Mouse (Mus musculus) liver, embryonic 14.5 days (tissue): ENCODE measurements around the gene Tmod4. TPM values are rescaled to one million over a fixed set of nuclear protein-coding genes. Genes with fewer than 3 reads are reported as not detected.
A peak's percentile ranks its signal among the peaks of the same experiment; 100 is the strongest.

Source experiments
- ATAC-seq: fragments of 200-750 bp; cut with Nextera tagmentation; 2 replicates; pipeline ENCODE4 v1.8.0; 2017; ENCODE audit warnings: moderate number of reproducible peaks, mild to moderate bottlenecking, moderate library complexity; ENCODE audit not compliant: insufficient read depth
- DNase-seq, 3 experiments: peaks; one replicate each; pipeline ENCODE4 v3.0.0-alpha.2; 2012 to 2013; ENCODE audit warnings: low read depth in 3 of 3, low spot score in 3 of 3
- H3K27ac ChIP-seq: fragments of 300-500 bp; sonication (generic); 2 replicates; pipeline ENCODE4 v1.5.1; 2014; ENCODE audit warnings: moderate library complexity, mild to moderate bottlenecking, control low read depth, inconsistent platforms
- H3K27me3 ChIP-seq: fragments of 300-500 bp; sonication (generic); 2 replicates; pipeline ENCODE4 v1.6.1; 2014; ENCODE audit warnings: mild to moderate bottlenecking, low read length, moderate library complexity; ENCODE audit not compliant: control insufficient read depth, insufficient read depth
- H3K36me3 ChIP-seq: fragments of 300-500 bp; sonication (generic); replicated peaks from 2 replicates; pipeline ENCODE4 v1.6.1; 2014; ENCODE audit warnings: low read depth; ENCODE audit not compliant: control insufficient read depth, insufficient read depth
- H3K4me1 ChIP-seq, 2 experiments: fragments of 200-500 bp in 1 of 2; fragments of 300-500 bp in 1 of 2; sonication (generic) in 1 of 2; replicated peaks; 2 replicates each; pipeline ENCODE4 v1.6.1; 2012 to 2014; ENCODE audit warnings: antibody characterized with exemption in 1 of 2, inconsistent platforms in 1 of 2, low read length in 1 of 2; ENCODE audit not compliant: control insufficient read depth in 2 of 2, insufficient read depth in 2 of 2
- H3K4me2 ChIP-seq: fragments of 300-500 bp; sonication (generic); 2 replicates; pipeline ENCODE4 v1.6.1; 2014; ENCODE audit warnings: low read depth, mild to moderate bottlenecking, control low read depth, moderate library complexity
- H3K4me3 ChIP-seq, 2 experiments: fragments of 200-500 bp in 1 of 2; fragments of 300-500 bp in 1 of 2; sonication (generic) in 1 of 2; 2 replicates each; pipeline ENCODE4 v1.5.1; 2012 to 2014; ENCODE audit warnings: low read depth in 2 of 2, low read length in 2 of 2, mild to moderate bottlenecking in 2 of 2, control low read depth in 1 of 2, inconsistent platforms in 1 of 2, moderate library complexity in 1 of 2; ENCODE audit not compliant: insufficient read depth in 1 of 2
- H3K9ac ChIP-seq: fragments of 300-500 bp; sonication (generic); replicated peaks from 2 replicates; pipeline ENCODE4 v1.6.1; 2014; ENCODE audit warnings: mild to moderate bottlenecking, control low read depth, moderate library complexity
- H3K9me3 ChIP-seq: fragments of 300-500 bp; sonication (generic); 2 replicates; pipeline ENCODE4 v1.6.1; 2016; ENCODE audit warnings: low read length, mixed read lengths; ENCODE audit not compliant: control insufficient read depth
- CTCF ChIP-seq: IDR thresholded peaks from 2 replicates; pipeline ENCODE4 v1.5.1; 2016; ENCODE audit warnings: antibody characterized with exemption, low read depth, control low read depth
- EP300 ChIP-seq: IDR thresholded peaks from 2 replicates; pipeline ENCODE4 v1.6.1; 2016; ENCODE audit warnings: antibody characterized with exemption, low read depth
- WGBS: fragments of 180-500 bp; shearing (Covaris S2); extraction: QIAGEN DNeasy Blood & Tissue Kit; methylation state at CpG from one replicate; pipeline ENCODE4 v1.1.7; 2014; ENCODE audit not compliant: insufficient replicate concordance; 5-methylcytosine and 5-hydroxymethylcytosine counted together
- polyA plus RNA-seq, 2 experiments: library from polyadenylated mRNA; depleted of rRNA in 1 of 2; stranded (reverse) in 1 of 2; unstranded in 1 of 2; fragments of >200 nt; fragmentation: Nextera tagmentation in 1 of 2; extraction: Ambion mirVana in 1 of 2; gene quantifications; 2 replicates each; pipeline versions ENCODE4 v1.2.1 to v1.2.3; 2012 to 2014

The Tmod4 gene
- polyA plus RNA-seq, 2 experiments, result 0.15 to 0.32 TPM

- ATAC-seq (no peak), DNase-seq (no peak)
- peaks cover 10 to 18% of the 10 kb centered on the region in 2 experiments for H3K4me1 ChIP-seq
- H3K9ac ChIP-seq, result no peak overlapping the region
- no peak overlapping the region for H3K4me3 ChIP-seq
- H3K9me3 ChIP-seq, result no peaks in the 10 kb centered on the region
- no peak overlapping the region for H3K4me2 ChIP-seq
- 60% methylated on average over 3 of the region's 3 CpGs for WGBS
- no peaks in the 10 kb centered on the region for H3K27me3 ChIP-seq
- H3K36me3 ChIP-seq, result no peaks in the 10 kb centered on the region
- no peak overlapping the region for H3K27ac ChIP-seq
- TF ChIP-seq EP300 (no peak), CTCF (no peak)
These were observed 12.1 kb downstream of the Tmod4 start for GRCm38 (mm10) chr3:95136336-95136735.

DNA sequence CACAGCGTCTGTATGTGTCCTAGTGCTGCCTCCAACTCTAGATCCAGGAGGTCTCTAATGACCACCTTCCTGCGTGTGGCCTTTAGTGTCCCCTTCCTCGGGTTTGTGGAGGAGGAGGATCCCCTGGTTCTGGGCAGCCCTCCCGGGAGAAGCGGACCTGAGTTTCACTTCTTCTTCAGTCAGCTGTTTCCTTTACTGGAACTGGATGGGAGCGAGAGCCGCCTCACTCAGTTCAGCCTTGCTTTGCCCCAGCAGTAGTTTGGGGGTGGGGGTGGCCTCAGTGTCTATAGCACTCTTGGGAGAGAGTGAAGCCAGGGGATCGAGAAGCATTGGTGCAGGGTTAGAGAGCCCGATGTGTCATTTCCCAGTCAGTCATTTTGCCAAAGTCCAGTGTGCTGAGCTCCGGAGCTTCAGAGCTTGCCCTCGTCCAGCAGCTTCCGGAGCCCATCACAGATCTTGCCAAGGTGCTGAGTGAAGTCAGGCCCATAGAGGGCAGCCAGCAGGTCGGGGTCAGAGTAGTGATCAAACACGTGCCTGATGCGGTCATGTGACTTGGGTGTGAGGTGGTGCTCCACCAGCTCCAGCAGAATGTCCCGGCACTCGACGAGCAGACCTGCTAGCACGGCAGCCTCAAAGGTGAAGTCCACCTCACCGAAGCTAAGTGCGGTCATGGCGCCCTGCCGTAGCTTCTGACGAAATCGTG is 15.5 kb downstream of the Tmod4 start:
- no peak overlapping the region for H3K9ac ChIP-seq
- H3K27ac ChIP-seq, result no peak overlapping the region
- H3K4me2 ChIP-seq, result peak overlapping the region; percentile 33

DNA sequence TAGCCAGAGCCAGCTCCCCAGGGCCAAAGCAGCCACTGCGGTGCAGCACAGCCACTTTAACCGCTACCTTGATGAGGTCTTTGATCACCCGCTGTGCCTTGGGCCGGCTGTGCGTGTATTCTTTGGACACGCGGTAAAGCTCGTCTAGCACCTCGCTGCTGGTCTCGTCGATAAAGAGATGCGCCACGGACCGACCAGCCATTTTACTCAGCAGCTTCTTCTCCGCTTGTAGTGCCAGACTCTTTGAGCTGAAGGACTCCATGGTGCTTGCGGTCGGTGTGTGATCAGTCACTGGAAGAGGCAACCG is 16.0 kb downstream of the Tmod4 start:
- ATAC-seq (no peak), DNase-seq (no peak)
- 68% methylated on average over 18 of the region's 18 CpGs for WGBS
- Histone ChIP-seq H3K4me3 (0 out of 4 replicates have a peak overlapping the region, but pooled peaks of 1 of the 2 experiments have one; percentile 4), H3K4me1 (peaks cover 8 to 16% of the 10 kb centered on the region in 2 experiments), H3K27ac (no peak overlapping the region), H3K9me3 (no peaks in the 10 kb centered on the region), H3K36me3 (no peaks in the 10 kb centered on the region), H3K27me3 (no peaks in the 10 kb centered on the region), H3K9ac (no peak overlapping the region), H3K4me2 (peak overlapping the region; percentile 33)
- TF ChIP-seq CTCF, result no peak
- TF ChIP-seq EP300, result no peak

More for the DNA sequence above, 15.5 kb downstream of the Tmod4 start:
- TF ChIP-seq CTCF (0 out of 2 replicates have a peak, but pooled peaks have one; percentile 19), EP300 (no peak)
- Histone ChIP-seq H3K4me1 (peaks cover 13 to 20% of the 10 kb centered on the region in 2 experiments), H3K36me3 (no peaks in the 10 kb centered on the region), H3K4me3 (no peak overlapping the region), H3K9me3 (no peaks in the 10 kb centered on the region), H3K27me3 (no peaks in the 10 kb centered on the region)
- no peak for DNase-seq
- WGBS, result 65% methylated on average over 25 of the region's 25 CpGs
- ATAC-seq, result no peak

- H3K27ac ChIP-seq, result no peak overlapping the region
- peaks cover 7 to 12% of the 10 kb centered on the region in 2 experiments; a peak in 3 of 4 replicates for H3K4me1 ChIP-seq
- no peak for DNase-seq
- H3K4me3 ChIP-seq, result no peak overlapping the region
- no peak overlapping the region for H3K9ac ChIP-seq
- H3K27me3 ChIP-seq, result no peaks in the 10 kb centered on the region
- 84% methylated on average over 6 of the region's 6 CpGs for WGBS
- no peak for TF ChIP-seq EP300
- TF ChIP-seq CTCF, result no peak
- no peak for ATAC-seq
- H3K4me2 ChIP-seq, result peak overlapping the region; percentile 33
- H3K9me3 ChIP-seq, result no peaks in the 10 kb centered on the region
- H3K36me3 ChIP-seq, result no peaks in the 10 kb centered on the region
These were observed 16.5 kb downstream of the Tmod4 start for GRCm38 (mm10) chr3:95140795-95141194.

- DNase-seq (no peak), ATAC-seq (no peak)
- no peaks in the 10 kb centered on the region for H3K27me3 ChIP-seq
- TF ChIP-seq CTCF (no peak; the same call in 1 of the 2 replicates), EP300 (no peak)
- H3K36me3 ChIP-seq, result no peaks in the 10 kb centered on the region
- WGBS, result 36% methylated on average over 9 of the region's 9 CpGs
- no peak overlapping the region for H3K9ac ChIP-seq
- peak overlapping the region; percentile 41 for H3K4me2 ChIP-seq
- H3K4me3 ChIP-seq, result peak overlapping the region; percentile 37 to 41
- no peaks in the 10 kb centered on the region for H3K9me3 ChIP-seq
- H3K27ac ChIP-seq, result no peak overlapping the region
- H3K4me1 ChIP-seq, result peaks cover 7 to 8% of the 10 kb centered on the region in 2 experiments; a peak in 3 of 4 replicates
These were observed 17.2 kb downstream of the Tmod4 start for GRCm38 (mm10) chr3:95141474-95141873.
